Mouse (Mus musculus): Measurements from ENCODE around the gene Mfn2. TPM values are rescaled to one million over a fixed set of nuclear protein-coding genes. Genes with fewer than 3 reads are reported as not detected.

Mfn2 gene
- total RNA-seq, 1 experiment: 18.6 TPM

- Histone ChIP-seq H3K36me3 (ENCODE audit: control insufficient read depth, insufficient read depth, low read length, poor library complexity, severe bottlenecking) (peaks cover 49% of the 10 kb centered on the region), H3K4me3 (ENCODE audit: insufficient read depth in 1 of 2, low read depth in 1 of 2, low read length in 2 of 2, poor library complexity in 1 of 2, severe bottlenecking in 1 of 2) (no peak overlapping the region), H3K27ac (ENCODE audit: insufficient read depth, low read depth, low read length, poor library complexity, severe bottlenecking) (no peak overlapping the region), H3K9ac (ENCODE audit: insufficient read depth, low read depth, low read length, poor library complexity, severe bottlenecking) (no peak overlapping the region), H3K4me1 (ENCODE audit: control insufficient read depth in 2 of 2, insufficient read depth in 2 of 2, low read length in 2 of 2, poor library complexity in 1 of 2) (peaks cover 0 to 2% of the 10 kb centered on the region in 2 experiments; a peak in 1 of 4 replicates), H3K9me3 (ENCODE audit: control insufficient read depth, insufficient read depth, low read depth, low read length) (no peaks in the 10 kb centered on the region)
- DNase-seq (ENCODE audit: low read depth, low spot score): no peak
- TF ChIP-seq MAFK (IDR thresholded peaks at IDR 0.05; ENCODE audit: insufficient read depth, low read depth, low read length): no peak
- no peak for TF ChIP-seq CHD2 (IDR thresholded peaks at IDR 0.05; ENCODE audit: low read depth, low read length)
- no peak for TF ChIP-seq ZC3H11A (IDR thresholded peaks at IDR 0.05; ENCODE audit: borderline replicate concordance, low read depth, low read length)
- in situ Hi-C loops (cut with MboI; ENCODE audit: low sequenced_read_pairs in 2 of 2, unreplicated experiment in 2 of 2): no loop called here
These were observed 20.4 kb downstream of the Mfn2 start for GRCm38 (mm10) chr4:147884138-147884537.

- DNase-seq (ENCODE audit: low read depth, low spot score): no peak
- H3K36me3 ChIP-seq (ENCODE audit: control insufficient read depth, insufficient read depth, low read length, poor library complexity, severe bottlenecking): peaks cover 49% of the 10 kb centered on the region
- TF ChIP-seq MAFK (IDR thresholded peaks at IDR 0.05; ENCODE audit: insufficient read depth, low read depth, low read length): no peak
- no peak for TF ChIP-seq HCFC1 (IDR thresholded peaks at IDR 0.05; ENCODE audit: borderline replicate concordance, insufficient read depth, low read length)
- TF ChIP-seq CHD2 (IDR thresholded peaks at IDR 0.05; ENCODE audit: low read depth, low read length): no peak
- no peak for TF ChIP-seq ZNF384 (IDR thresholded peaks at IDR 0.05; ENCODE audit: low read depth, low read length)
- no peak for TF ChIP-seq ZC3H11A (IDR thresholded peaks at IDR 0.05; ENCODE audit: borderline replicate concordance, low read depth, low read length)
These were observed 21.5 kb downstream of the Mfn2 start for GRCm38 (mm10) chr4:147883041-147883440.

GRCm38 (mm10) chr4:147881792-147882191, 22.7 kb downstream of the Mfn2 start:
- in situ Hi-C loops (cut with MboI; ENCODE audit: low sequenced_read_pairs in 2 of 2, unreplicated experiment in 2 of 2): no loop called here
- TF ChIP-seq HCFC1 (IDR thresholded peaks at IDR 0.05; ENCODE audit: borderline replicate concordance, insufficient read depth, low read length) (no peak), ZNF384 (IDR thresholded peaks at IDR 0.05; ENCODE audit: low read depth, low read length) (no peak), ZC3H11A (IDR thresholded peaks at IDR 0.05; ENCODE audit: borderline replicate concordance, low read depth, low read length) (no peak), CHD2 (IDR thresholded peaks at IDR 0.05; ENCODE audit: low read depth, low read length) (no peak), MAFK (IDR thresholded peaks at IDR 0.05; ENCODE audit: insufficient read depth, low read depth, low read length) (no peak)
- peaks cover 47% of the 10 kb centered on the region for H3K36me3 ChIP-seq (ENCODE audit: control insufficient read depth, insufficient read depth, low read length, poor library complexity, severe bottlenecking)

More at GRCm38 (mm10) chr4:147883041-147883440, 21.5 kb downstream of the Mfn2 start:
- no peak overlapping the region for H3K4me3 ChIP-seq (ENCODE audit: insufficient read depth in 1 of 2, low read depth in 1 of 2, low read length in 2 of 2, poor library complexity in 1 of 2, severe bottlenecking in 1 of 2)
- H3K9ac ChIP-seq (ENCODE audit: insufficient read depth, low read depth, low read length, poor library complexity, severe bottlenecking): no peak overlapping the region
- H3K9me3 ChIP-seq (ENCODE audit: control insufficient read depth, insufficient read depth, low read depth, low read length): no peaks in the 10 kb centered on the region
- peaks cover 0 to 2% of the 10 kb centered on the region in 2 experiments; a peak in 1 of 4 replicates for H3K4me1 ChIP-seq (ENCODE audit: control insufficient read depth in 2 of 2, insufficient read depth in 2 of 2, low read length in 2 of 2, poor library complexity in 1 of 2)
- no peak overlapping the region for H3K27ac ChIP-seq (ENCODE audit: insufficient read depth, low read depth, low read length, poor library complexity, severe bottlenecking)
- in situ Hi-C loops (cut with MboI; ENCODE audit: low sequenced_read_pairs in 2 of 2, unreplicated experiment in 2 of 2): no loop called here

GRCm38 (mm10) chr4:147879865-147880264, 24.6 kb downstream of the Mfn2 start:
- peaks cover 55% of the 10 kb centered on the region for H3K36me3 ChIP-seq (ENCODE audit: control insufficient read depth, insufficient read depth, low read length, poor library complexity, severe bottlenecking)
- no peak overlapping the region for H3K9ac ChIP-seq (ENCODE audit: insufficient read depth, low read depth, low read length, poor library complexity, severe bottlenecking)
- no peak for DNase-seq (ENCODE audit: low read depth, low spot score)
- H3K27ac ChIP-seq (ENCODE audit: insufficient read depth, low read depth, low read length, poor library complexity, severe bottlenecking): no peak overlapping the region
- TF ChIP-seq HCFC1 (IDR thresholded peaks at IDR 0.05; ENCODE audit: borderline replicate concordance, insufficient read depth, low read length): no peak
- TF ChIP-seq MAFK (IDR thresholded peaks at IDR 0.05; ENCODE audit: insufficient read depth, low read depth, low read length): no peak
- TF ChIP-seq CHD2 (IDR thresholded peaks at IDR 0.05; ENCODE audit: low read depth, low read length): no peak
- no peaks in the 10 kb centered on the region for H3K9me3 ChIP-seq (ENCODE audit: control insufficient read depth, insufficient read depth, low read depth, low read length)
- in situ Hi-C loops (cut with MboI; ENCODE audit: low sequenced_read_pairs in 2 of 2, unreplicated experiment in 2 of 2): no loop called here
- H3K4me3 ChIP-seq (ENCODE audit: insufficient read depth in 1 of 2, low read depth in 1 of 2, low read length in 2 of 2, poor library complexity in 1 of 2, severe bottlenecking in 1 of 2): no peak overlapping the region
- peaks cover 0 to 2% of the 10 kb centered on the region in 2 experiments; a peak in 1 of 4 replicates for H3K4me1 ChIP-seq (ENCODE audit: control insufficient read depth in 2 of 2, insufficient read depth in 2 of 2, low read length in 2 of 2, poor library complexity in 1 of 2)

More at GRCm38 (mm10) chr4:147881792-147882191, 22.7 kb downstream of the Mfn2 start:
- Histone ChIP-seq H3K4me1 (ENCODE audit: control insufficient read depth in 2 of 2, insufficient read depth in 2 of 2, low read length in 2 of 2, poor library complexity in 1 of 2) (peaks cover 0 to 2% of the 10 kb centered on the region in 2 experiments; a peak in 1 of 4 replicates), H3K9ac (ENCODE audit: insufficient read depth, low read depth, low read length, poor library complexity, severe bottlenecking) (no peak overlapping the region), H3K27ac (ENCODE audit: insufficient read depth, low read depth, low read length, poor library complexity, severe bottlenecking) (no peak overlapping the region), H3K9me3 (ENCODE audit: control insufficient read depth, insufficient read depth, low read depth, low read length) (no peaks in the 10 kb centered on the region), H3K4me3 (ENCODE audit: insufficient read depth in 1 of 2, low read depth in 1 of 2, low read length in 2 of 2, poor library complexity in 1 of 2, severe bottlenecking in 1 of 2) (no peak overlapping the region)
- DNase-seq (ENCODE audit: low read depth, low spot score): no peak

GRCm38 (mm10) chr4:147879456-147879855, 25.0 kb downstream of the Mfn2 start:
- Histone ChIP-seq H3K36me3 (ENCODE audit: control insufficient read depth, insufficient read depth, low read length, poor library complexity, severe bottlenecking) (peaks cover 59% of the 10 kb centered on the region), H3K27ac (ENCODE audit: insufficient read depth, low read depth, low read length, poor library complexity, severe bottlenecking) (no peak overlapping the region), H3K4me1 (ENCODE audit: control insufficient read depth in 2 of 2, insufficient read depth in 2 of 2, low read length in 2 of 2, poor library complexity in 1 of 2) (peaks cover 0 to 2% of the 10 kb centered on the region in 2 experiments; a peak in 1 of 4 replicates), H3K9me3 (ENCODE audit: control insufficient read depth, insufficient read depth, low read depth, low read length) (no peaks in the 10 kb centered on the region), H3K9ac (ENCODE audit: insufficient read depth, low read depth, low read length, poor library complexity, severe bottlenecking) (no peak overlapping the region), H3K4me3 (ENCODE audit: insufficient read depth in 1 of 2, low read depth in 1 of 2, low read length in 2 of 2, poor library complexity in 1 of 2, severe bottlenecking in 1 of 2) (no peak overlapping the region)
- in situ Hi-C loops (cut with MboI; ENCODE audit: low sequenced_read_pairs in 2 of 2, unreplicated experiment in 2 of 2): no loop called here
- TF ChIP-seq MAFK (IDR thresholded peaks at IDR 0.05; ENCODE audit: insufficient read depth, low read depth, low read length) (no peak), CHD2 (IDR thresholded peaks at IDR 0.05; ENCODE audit: low read depth, low read length) (no peak), ZC3H11A (IDR thresholded peaks at IDR 0.05; ENCODE audit: borderline replicate concordance, low read depth, low read length) (no peak), ZNF384 (IDR thresholded peaks at IDR 0.05; ENCODE audit: low read depth, low read length) (no peak), HCFC1 (IDR thresholded peaks at IDR 0.05; ENCODE audit: borderline replicate concordance, insufficient read depth, low read length) (no peak)
- DNase-seq (ENCODE audit: low read depth, low spot score): no peak
